Mouse (Mus musculus) spleen, postnatal 36 days (tissue): Measurements from ENCODE around the gene Dcaf7.

ENCODE experiments used
- DNase-seq, 2 experiments: peaks; one replicate each; pipeline ENCODE4 v3.0.0; 2022; ENCODE audit warnings: low spot score in 2 of 2, mixed read lengths in 1 of 2

Gene Dcaf7

DNA sequence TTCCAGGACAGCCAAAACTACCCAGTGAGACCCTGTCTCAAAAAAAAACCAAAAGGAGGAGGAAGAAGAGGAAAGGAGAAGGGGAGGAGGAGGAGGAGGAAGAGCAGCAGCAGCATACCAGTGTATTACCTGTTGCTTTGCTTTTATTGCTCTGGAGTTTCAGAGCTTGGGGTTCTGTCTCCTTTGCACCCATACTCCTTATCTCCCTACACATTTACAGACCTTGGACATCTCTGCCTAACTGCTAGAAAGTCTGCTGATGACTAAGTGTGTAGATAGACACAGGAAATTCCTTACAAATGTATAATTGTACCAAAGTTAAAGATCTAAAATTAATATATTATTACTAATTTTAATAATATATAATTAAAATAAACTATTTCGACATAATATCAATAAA is 8.6 kb downstream of the Dcaf7 start:
- DNase-seq = no peak

DNA sequence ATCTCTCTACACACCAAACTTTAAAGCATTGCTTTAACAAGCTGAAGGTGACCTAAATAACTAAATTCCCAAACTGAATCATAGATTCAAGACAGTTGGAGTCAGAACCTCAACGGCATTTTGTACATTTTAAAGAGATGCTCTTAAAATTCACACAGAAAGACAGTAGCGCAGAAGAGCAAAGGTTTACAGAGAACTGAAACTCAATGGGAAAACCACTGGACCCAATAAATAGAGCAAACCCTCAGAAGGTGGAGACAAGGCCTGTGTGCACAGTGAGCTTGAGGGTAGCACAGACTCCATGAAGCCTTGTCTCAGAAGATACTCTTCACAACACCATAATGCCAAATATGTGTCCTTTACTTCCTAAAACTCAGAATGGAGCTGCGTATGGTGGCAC is 9.1 kb downstream of the Dcaf7 start:
- no peak for DNase-seq

DNA sequence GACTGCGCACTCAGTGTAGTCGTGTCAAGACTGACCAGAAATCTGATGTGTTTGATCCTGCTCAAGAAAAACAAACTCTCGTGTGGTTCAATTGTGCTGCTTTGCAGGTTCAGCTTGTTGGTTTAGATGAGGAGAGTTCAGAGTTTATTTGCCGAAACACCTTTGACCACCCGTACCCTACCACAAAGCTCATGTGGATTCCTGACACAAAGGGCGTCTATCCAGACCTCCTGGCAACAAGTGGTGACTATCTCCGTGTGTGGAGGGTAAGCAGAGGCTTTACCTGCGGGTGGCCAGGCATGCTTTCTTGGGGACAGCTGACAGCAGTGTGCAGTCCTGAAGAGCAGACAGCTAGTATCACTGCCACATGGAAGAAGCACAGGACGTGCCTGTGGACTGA is 9.9 kb downstream of the Dcaf7 start:
- DNase-seq = no peak

DNA sequence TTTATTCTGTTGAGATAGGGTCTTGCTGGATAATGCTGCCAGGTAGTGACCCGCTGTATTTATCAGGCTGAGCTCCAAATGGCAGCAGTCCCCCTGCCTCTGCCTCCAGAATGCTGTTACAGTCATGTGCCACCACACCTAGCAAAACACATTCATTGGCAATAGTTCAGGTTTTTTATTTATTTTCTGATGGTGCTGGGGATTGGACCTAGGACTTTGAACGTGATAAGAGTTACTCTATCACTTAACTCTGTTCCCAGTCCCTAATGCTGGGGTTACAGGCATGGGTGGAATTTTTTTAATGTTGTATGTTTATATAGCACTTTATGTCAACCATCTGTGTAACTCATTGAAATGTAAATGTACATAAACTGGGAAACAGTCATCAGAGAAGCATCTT is 17.2 kb downstream of the Dcaf7 start:
- DNase-seq = no peak

DNA sequence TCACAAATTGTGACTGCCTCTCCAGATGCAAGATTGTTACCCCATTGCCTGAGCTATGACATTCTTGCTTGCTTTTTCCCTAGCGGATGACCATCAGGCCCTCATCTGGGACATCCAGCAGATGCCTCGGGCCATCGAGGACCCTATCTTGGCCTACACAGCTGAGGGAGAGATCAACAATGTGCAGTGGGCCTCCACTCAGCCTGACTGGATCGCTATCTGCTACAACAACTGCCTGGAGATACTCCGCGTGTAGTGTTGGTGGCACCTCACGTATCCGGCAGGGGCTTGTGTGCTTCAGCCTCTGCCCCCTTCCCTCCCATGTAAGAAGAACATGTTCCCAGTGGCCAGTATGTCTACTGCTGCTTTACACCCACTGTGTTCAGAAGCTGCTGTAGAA is 17.9 kb downstream of the Dcaf7 start:
- no peak for DNase-seq

DNA sequence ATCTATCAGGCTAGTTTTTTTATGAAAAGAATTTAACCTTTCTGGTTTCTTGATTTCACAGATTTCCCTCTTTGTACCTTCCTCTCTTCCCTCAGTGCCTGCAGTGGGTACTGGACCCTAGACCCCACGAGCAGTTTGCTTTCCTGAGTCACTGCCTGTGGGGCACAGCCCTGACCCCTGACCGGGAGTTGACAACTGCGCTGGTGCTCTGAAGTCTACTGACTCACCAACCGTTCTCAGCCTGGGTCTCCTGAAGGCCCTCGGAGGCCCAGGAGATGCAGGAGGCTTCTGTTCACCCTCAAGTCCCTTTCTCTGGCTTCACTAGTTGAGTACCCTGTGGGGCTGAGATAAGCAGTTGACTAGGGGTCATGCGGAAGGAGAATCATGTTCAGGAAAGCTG is 18.7 kb downstream of the Dcaf7 start:
- DNase-seq = no peak

DNA sequence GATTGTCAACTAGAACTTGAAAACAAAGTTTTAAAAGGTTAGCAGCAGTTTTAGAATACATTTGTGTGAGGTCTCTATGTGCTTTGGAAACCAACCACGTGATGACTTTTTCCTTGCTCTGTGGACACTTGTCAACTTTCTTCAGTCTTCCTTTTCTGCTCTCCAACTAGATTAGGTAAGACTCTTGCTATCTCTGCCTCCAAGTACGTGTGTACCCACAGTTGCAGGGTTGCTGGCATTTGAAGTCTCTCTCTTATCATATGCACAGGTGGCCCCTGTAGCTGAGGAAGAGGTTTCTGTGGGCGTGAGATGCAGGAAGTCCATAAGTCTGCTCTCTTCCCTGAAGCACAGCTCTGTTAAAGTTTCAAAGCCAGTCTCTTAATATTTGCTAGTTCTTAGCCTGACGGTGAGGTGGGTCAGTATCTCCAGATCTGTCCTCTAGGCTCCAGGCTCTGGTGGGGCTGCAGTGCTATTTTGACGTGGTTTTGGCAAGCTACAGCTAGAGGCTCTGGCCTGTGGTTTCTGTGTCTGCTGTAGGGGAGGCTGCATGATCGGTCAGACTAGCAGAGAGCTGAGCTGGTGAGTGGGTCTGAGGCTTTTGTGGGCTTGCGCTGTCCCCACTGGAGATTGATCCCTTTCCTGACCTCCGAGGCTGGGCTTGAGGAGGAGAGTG is 20.3 kb downstream of the Dcaf7 start:
- peak; percentile 43 to 49 for DNase-seq

DNA sequence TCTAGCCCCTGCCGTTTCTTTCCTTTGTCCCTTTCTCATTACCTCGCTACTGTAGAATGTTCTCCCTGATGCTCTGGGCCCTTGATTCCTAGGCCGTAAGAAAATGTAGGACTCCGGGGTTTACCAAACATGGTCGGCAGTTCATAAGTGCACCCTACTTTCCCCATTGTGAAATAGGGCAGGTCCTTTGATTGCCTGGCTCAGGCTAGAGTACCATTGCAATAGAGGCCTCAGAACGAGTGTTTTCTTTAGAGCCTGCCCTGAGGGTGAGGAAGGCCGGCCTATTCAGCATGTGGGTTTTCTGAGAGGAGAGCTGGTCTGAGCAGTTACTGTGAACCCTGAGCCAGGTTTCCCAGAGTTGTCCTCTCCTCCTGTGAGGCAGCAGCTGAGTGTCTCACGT is 21.3 kb downstream of the Dcaf7 start:
- DNase-seq = no peak

DNA sequence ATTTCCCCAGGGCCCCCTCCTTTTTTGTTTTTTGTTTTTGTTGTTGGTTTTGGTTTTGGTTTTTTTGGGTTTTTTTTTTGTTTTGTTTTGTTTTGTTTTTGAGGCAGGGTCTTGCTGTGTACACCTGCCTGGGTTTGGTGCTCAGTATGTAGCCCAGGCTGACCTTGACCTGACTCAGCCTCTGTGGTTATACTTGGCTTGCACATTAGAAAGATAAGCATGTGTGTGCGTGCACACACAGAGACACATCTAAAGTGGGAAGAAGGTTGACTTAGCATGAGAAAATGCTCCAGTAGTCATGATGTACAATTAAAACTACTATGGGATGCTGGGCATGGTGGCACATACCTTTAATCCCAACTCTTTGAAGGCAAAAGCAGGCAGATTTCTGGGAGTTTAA is 23.9 kb downstream of the Dcaf7 start:
- no peak for DNase-seq

DNA sequence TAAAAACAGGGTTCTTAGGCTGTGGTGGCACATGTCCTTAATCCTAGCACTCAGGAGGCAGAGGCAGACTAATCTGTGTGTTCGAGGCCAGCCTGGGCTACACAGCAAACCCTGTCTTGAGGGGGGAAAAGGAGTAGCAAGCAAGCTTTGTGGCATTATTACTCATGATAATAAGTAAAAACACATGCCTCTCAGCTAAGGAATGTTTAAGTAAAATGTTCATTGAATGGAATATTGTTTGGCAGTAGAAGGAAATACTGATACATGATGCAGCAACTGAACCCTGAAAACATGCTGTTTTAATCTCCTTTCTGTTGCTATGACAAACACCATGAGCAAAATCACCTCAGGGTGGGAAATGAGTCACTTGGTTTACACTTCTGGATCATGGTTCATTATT is 24.6 kb downstream of the Dcaf7 start:
- DNase-seq = no peak

DNA sequence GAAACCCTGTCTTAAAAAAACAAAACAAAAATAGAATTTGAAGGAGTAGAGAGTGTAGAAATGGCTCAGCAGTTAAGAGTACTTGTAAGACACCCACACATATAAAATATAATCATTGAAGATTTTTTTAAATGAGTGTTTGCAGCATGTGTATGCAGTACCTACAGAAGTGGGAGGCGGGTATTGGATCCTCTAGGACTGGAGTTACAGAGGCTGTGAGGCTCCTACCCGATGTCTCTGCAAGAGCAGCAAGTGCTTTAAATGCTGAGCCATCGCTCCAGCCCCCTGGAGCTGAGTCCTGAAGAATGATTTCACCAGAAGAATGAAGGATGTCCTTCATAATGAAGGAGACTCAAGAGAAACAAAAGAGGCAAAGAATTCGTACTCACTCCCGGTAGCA is 27.1 kb downstream of the Dcaf7 start:
- DNase-seq = no peak

DNA sequence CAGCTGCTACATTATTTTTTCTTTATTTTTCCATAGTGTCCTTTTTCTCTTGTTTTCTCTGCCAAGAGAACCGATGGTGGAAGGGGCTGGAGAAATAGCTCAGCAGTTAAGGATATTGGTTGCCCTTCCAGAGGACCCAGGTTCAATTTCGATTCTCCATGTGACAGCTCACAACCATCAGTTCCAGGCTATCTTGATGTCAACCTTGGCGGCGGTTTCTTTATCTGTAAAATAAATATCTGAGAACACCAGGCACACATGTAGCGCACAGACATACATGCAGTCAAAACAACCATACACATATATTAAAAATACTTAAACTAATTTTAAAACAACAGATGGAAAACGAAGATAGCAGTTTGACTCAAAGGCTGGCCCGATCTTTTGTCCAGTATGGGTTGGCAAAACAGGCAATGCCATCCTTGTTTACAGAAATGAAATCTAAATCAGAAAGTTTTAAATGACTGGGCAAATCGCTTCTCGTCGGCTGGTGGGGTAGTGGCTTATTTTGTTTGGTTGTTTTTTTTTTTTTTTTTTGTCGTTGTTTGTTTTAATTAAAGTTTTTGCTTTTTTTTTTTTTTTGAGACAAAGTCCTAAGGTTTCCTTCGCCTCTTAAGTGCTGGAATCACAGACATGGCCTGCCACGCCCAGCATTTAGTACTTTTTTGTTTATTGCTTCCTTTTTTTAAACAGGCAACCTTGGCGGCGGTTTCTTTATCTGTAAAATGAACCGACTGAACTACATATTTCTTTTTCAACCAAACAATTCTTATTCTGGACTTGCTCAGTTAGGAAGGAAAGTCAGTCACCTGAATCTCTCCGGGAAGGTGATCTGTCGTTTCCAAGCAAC is 28.6 kb downstream of the Dcaf7 start:
- DNase-seq = no peak

DNA sequence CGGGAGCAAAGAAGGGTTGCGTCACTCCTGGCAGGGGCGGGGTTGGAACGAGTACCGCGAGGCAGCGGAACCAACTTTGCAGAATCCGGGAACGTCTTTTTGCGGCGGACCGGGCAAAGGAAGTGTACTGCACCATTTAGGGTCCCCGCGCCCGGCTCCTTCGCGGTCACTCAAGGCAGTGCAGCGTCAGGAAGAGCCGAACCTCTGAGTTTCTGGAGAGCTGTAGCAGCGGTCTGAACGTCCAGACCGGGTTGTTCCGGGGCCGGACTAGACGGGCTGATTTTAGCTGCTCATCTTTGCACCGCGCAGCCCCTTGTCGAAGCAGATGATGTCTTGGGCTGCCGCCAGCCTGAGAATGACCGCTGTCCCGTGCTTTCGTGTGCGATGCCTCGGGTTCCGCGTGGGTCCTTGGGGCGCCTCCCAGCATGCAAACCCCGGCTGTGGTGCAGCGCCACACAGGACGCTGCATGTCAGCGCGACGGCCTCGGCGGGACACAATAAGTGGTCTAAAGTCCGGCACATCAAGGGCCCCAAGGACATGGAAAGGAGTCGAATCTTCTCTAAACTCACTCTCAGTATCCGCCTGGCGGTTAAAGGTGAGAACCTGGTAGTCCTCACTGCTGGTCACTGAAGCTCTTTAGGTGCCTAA is 29.4 kb downstream of the Dcaf7 start, which contains the start of gene Taco1:
Gene Taco1 (plus strand): TSS at position 139 of the 649 bp plus-strand sequence.
- DNase-seq = peak; percentile 87 to 89

DNA sequence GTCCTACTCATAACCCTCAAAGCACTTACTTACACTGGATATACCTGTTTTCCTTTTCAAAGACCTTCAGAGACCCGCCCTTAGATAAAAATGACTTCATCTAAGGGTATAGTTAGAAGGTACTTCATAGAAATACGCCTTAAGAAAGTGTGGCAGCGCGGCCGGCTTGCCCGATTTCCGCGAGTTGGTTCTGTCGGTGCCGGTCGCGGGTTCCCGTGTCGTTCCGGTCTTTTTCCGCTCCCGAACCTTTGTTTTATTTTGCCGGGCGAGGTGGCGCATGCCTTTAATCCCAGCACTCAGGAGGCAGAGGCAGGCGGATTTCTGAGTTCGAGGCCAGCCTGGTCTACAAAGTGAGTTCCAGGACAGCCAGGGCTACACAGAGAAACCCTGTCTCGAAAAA is 29.9 kb downstream of the Dcaf7 start:
- DNase-seq = peak in 1 of 2 experiments; percentile 22

DNA sequence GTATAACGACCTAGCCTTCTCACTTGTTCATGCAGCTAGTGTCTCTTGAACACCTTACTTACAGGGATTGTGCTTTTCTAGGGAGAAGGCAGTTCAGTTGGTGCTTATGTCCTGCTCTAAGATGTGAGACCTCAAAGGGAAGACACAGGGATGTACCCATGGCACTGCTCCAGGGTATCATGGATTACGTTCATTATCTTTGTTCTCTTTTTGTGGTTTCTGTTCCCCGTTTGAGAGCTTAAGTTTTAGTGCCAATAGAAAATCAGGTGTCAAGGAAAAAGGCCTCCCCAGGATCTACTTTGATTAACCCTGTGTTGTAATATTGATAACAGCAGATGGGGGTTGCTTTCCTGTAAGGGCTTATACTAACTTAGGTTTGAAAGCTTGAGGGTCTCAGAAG is 37.1 kb downstream of the Dcaf7 start:
- DNase-seq = no peak

DNA sequence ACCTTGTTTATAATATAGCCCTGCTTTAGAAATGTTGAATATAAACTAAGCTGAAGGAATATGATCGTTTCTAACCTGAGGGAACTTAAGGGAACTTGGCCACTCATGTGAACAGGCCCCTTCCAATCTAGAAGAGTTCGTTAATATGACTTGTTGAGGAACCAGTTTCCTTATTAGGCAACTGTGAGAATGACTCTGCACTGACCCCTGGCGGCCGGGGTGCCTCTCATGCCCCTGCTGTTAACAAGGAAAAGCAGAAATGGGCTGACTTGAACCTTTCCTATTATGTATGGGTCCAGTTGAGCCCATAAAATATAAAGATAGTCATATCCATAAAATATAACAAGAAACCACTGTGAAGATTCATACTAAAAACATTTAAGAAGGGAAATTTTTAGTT is 39.6 kb downstream of the Dcaf7 start:
- DNase-seq = peak; percentile 69 to 77

DNA sequence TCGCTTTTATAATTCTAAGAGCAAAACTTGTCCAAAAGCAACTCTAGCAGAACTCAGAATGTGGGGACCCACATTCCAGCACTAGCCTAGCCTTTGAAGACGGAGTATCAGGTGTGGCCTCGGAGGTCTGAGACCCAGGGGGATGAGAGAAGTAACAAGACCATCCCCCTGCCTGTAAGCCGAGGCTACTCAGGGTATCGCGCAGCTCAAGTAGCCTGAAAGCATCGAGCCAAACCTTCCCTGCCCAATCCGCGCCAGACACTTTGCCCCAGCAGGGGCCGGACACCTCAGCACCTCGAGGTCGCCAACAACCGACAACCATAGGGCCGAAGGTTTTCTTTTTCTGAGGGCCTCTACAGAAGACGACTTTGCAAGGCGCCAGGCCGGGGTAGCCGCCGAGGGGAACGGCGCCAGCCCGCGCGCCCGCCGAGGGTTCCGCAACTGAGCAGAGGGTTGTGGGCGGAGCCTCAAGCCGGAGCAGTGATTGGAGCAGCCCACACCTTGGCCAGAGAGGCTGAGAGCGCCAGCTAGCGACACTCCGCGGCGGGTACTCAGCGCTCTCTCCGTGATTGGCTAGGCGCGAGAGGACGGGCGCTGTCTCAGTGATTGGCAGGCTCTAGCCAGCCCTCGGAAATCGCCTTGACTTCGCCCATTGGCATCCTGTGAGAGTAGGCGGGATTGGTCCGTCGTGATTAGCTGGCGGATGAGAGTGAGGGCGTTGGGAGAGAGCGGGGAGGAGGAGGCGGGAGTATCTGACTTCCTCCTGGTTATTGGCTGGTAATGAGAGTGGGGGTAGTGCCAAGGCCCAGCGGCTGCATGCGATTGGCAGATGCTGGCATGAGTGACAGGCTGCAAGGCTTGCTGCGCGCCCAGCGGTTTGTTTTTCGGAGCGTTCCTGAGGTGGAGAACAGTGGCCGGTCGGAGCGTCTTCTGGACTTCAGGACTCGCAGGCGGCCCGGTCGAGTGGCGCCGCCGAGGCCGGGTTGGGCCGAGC is 47.3 kb downstream of the Dcaf7 start, which contains the start of gene Map3k3:
Gene Map3k3 (plus strand): TSS at position 906 of the 994 bp plus-strand sequence.
- peak; percentile 99 for DNase-seq

DNA sequence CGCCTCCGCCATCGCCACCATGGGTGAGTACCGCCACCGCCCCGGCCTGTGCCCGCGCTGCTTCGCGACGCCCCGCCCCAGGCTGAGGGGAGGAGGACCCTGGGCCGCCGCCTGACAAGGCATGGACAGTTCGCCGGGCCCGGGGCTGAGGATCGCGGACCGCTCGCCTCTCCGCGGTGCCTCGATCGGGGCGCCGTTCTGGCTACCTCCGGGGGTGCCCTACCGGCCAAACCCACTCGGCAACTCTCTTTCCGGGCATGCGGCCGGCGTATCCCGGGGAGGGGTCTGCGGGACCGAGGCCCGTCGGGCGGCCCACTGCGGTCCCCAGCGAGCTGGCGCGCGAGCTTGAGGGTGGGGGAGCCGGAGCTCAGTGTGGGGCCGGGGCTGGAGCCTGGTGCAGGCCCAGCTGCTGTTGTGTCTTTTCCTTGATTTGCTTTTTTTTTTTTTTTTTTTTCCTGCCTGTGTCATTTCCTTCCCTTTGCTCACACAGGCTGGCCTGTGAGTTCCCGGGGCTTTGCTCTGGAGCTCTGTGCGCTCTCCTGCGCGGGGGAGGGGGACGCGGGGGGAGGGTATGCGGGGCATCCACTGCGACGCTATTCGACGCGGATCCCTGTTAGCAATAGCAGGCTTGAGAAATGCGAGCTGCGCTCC is 48.4 kb downstream of the Dcaf7 start:
- DNase-seq = peak; percentile 75 to 79

DNA sequence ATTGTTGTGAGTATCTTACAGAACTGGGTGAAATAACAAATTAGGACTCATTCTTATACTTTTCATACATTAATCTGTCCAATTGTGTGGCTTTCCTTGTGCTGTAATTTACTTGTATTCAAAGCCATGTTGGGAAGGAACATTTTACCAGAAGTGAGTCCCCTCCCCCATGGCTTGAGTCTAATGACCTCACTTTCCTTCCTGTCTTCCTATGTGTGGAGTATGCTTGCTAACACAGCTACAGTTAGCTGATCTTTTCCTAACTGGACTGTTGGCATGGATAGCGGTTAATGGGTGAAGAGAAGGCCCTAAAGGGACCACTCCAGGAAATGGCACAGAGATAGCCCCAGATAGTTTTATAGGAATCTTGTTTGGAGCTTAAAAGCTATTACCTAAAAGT is 61.6 kb downstream of the Dcaf7 start:
- peak in 1 of 2 experiments; percentile 19 for DNase-seq

DNA sequence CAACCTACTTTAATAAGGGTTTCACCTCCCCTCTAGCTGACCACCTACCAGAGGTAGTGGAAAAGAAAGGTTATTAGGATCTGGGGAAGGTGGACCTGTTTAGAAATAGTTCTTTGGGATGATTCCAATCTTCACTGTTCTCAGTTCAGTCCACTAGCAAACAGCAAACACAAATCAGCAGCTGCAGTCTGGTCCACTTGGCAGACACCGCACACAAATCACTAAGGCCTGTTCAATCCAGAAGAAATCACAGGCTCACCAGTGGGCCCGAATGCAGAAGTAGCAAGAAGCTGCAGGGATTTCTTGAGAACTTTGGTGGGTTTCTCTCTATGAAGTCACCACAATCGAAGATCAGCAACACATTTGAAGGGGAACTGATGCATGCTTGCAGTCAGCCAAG is 66.2 kb downstream of the Dcaf7 start:
- DNase-seq = no peak

DNA sequence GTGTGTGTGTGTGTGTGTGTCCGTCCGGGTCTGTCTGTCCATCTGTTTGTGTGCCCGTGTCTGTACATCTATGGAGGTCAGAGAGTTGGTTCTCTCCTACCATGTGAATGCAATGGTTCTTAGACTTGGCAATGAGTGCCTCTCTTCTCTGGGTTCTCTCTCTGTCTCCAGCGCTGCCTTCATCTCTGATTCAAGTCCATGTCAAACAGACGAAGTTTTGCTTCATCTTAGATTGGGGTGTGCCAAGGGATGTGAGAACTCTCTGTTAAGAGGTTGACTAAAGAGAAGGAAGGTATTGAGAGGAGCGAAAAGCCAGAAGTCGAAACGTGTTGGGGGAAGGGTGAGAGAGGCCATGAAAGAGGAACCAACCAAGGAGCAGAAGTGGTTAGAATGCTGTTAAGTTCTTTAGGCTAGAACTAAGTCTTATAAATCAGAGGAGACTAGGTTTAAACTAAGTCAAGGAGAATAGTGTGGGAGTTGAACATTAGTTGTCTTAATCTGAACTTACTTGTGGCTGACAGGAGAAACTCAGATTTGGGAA is 69.4 kb downstream of the Dcaf7 start:
- DNase-seq = peak; percentile 78 to 79
